ENCODE assay signal across 9 mouse cellular contexts in genomic region chr12:108758273-108758672, GRCm38 (mm10). TPM values are rescaled to one million over a fixed set of nuclear protein-coding genes. Genes with fewer than 3 reads are reported as not detected.
DNase-seq lines count a peak whose midpoint lies in the region; ATAC-seq and TF ChIP-seq lines count a peak whose summit lies in the region.
"Had no signal": no experiment of that assay in that cellular context is flagged by ENCODE, and none has a peak within 500 bp of the region (broad histone marks: within the 10 kb centered on the region; RNA-seq: fewer than 3 reads in every experiment).

No protein-coding gene starts in this region.

- peak overlapping the region; percentile 58 for H3K9ac ChIP-seq in heart, embryonic 13.5 days
- H3K9ac ChIP-seq in CH12.LX (ENCODE audit: insufficient read depth, low read depth): peak overlapping the region; percentile 3; the same call in 1 of the 2 replicates
- no peak overlapping the region for H3K9ac ChIP-seq in forebrain, embryonic 15.5 days (replicated peaks)
- H3K9ac ChIP-seq in liver, embryonic 16.5 days (ENCODE audit: low read depth, low read length): no peak overlapping the region

- peaks cover 24% of the 10 kb centered on the region for H3K4me1 ChIP-seq in heart, embryonic 13.5 days
- H3K4me1 ChIP-seq in CH12.LX (ENCODE audit: control insufficient read depth in 1 of 2, insufficient read depth in 2 of 2): peaks cover 15 to 39% of the 10 kb centered on the region in 2 experiments
- peaks cover 6% of the 10 kb centered on the region for H3K4me1 ChIP-seq in forebrain, embryonic 15.5 days
- peaks cover 20% of the 10 kb centered on the region for H3K4me1 ChIP-seq in liver, embryonic 16.5 days (ENCODE audit: control insufficient read depth, low read depth, low read length)

- H3K27ac ChIP-seq in heart, embryonic 13.5 days (replicated peaks): peak overlapping the region; percentile 36; the same call in 1 of the 2 replicates
- H3K27ac ChIP-seq in CH12.LX (ENCODE audit: insufficient read depth, low read depth): no peak overlapping the region
- peak overlapping the region; percentile 28; the same call in 1 of the 2 replicates for H3K27ac ChIP-seq in forebrain, embryonic 15.5 days (replicated peaks)
- H3K27ac ChIP-seq in liver, embryonic 16.5 days (ENCODE audit: low read length): no peak overlapping the region

- no peak for TF ChIP-seq EP300 in CH12.LX (IDR thresholded peaks at IDR 0.05; ENCODE audit: low read length)

- in situ Hi-C loops in CH12.LX (cut with MboI; ENCODE audit: low pct_ligation_motif_present, low pct_unique_long_range_greater_than_20kb, low sequenced_read_pairs): loop anchor here (25.0 kb wide), 1 partner anchor 146 kb away; no protein-coding TSS in a partner anchor

- H3K9me3 ChIP-seq in heart, embryonic 13.5 days: no peaks in the 10 kb centered on the region
- H3K9me3 ChIP-seq in CH12.LX (replicated peaks; ENCODE audit: low read length): no peaks in the 10 kb centered on the region
- H3K9me3 ChIP-seq in forebrain, embryonic 15.5 days: no peaks in the 10 kb centered on the region
- H3K9me3 ChIP-seq in liver, embryonic 16.5 days (replicated peaks; ENCODE audit: control insufficient read depth, low read length): no peaks in the 10 kb centered on the region

- no peak for TF ChIP-seq POLR2A in CH12.LX (IDR thresholded peaks at IDR 0.05; ENCODE audit: low read depth, low read length)

- no peaks in the 10 kb centered on the region for H3K79me2 ChIP-seq in CH12.LX (replicated peaks; ENCODE audit: control insufficient read depth, extremely low read depth, insufficient read depth, poor library complexity, severe bottlenecking)

- H3K36me3 ChIP-seq in heart, embryonic 13.5 days: no peaks in the 10 kb centered on the region
- H3K36me3 ChIP-seq in CH12.LX (replicated peaks in 1 of 2; ENCODE audit: control insufficient read depth in 1 of 2, insufficient read depth in 1 of 2, low read length in 1 of 2): no peaks in the 10 kb centered on the region
- no peaks in the 10 kb centered on the region for H3K36me3 ChIP-seq in forebrain, embryonic 15.5 days
- H3K36me3 ChIP-seq in liver, embryonic 16.5 days (ENCODE audit: control insufficient read depth, insufficient read depth): no peaks in the 10 kb centered on the region

- 69% methylated on average over 8 of the region's 8 CpGs for WGBS in heart, embryonic 13.5 days
- 75% methylated on average over 8 of the region's 8 CpGs for WGBS in forebrain, embryonic 15.5 days
- WGBS in liver, embryonic 16.5 days (ENCODE audit: insufficient replicate concordance): 66% methylated on average over 8 of the region's 8 CpGs

- DNase-seq in heart, adult 18-20 months: no peak
- no peak for DNase-seq in CH12.LX (ENCODE audit: extremely low read depth)
- no peak for DNase-seq in ovary, postnatal 10 days (ENCODE audit: low spot score)
- no peak for DNase-seq in left cerebral cortex, adult 8-10 months (ENCODE audit: low spot score in 2 of 2)

- H3K4me3 ChIP-seq in heart, embryonic 13.5 days: peak overlapping the region; percentile 66
- peak overlapping the region in 1 of 3 experiments; percentile 8 for H3K4me3 ChIP-seq in CH12.LX (replicated peaks in 1 of 3; ENCODE audit: low read depth in 2 of 3, low read length in 2 of 3, poor library complexity in 1 of 3)
- peak overlapping the region; percentile 78 for H3K4me3 ChIP-seq in forebrain, embryonic 15.5 days
- peak overlapping the region; percentile 75 for H3K4me3 ChIP-seq in liver, embryonic 16.5 days (ENCODE audit: low read depth, low read length)

- H3K27me3 ChIP-seq in heart, embryonic 13.5 days (replicated peaks): no peaks in the 10 kb centered on the region
- H3K27me3 ChIP-seq in CH12.LX (replicated peaks): no peaks in the 10 kb centered on the region
- no peaks in the 10 kb centered on the region for H3K27me3 ChIP-seq in forebrain, embryonic 15.5 days
- no peaks in the 10 kb centered on the region for H3K27me3 ChIP-seq in liver, embryonic 16.5 days (ENCODE audit: control insufficient read depth, insufficient read depth, low read depth, low read length)

- no peak for ATAC-seq in heart, embryonic 13.5 days (ENCODE audit: extremely low read depth, insufficient number of reproducible peaks, low FRiP score, low TSS enrichment)
- no peak for ATAC-seq in forebrain, embryonic 15.5 days (replicated peaks)
- no peak for ATAC-seq in liver, embryonic 16.5 days (ENCODE audit: low read depth)
- no peak for ATAC-seq in granulocyte monocyte progenitor cell, adult 5-6 weeks (replicated peaks; ENCODE audit: poor library complexity, severe bottlenecking)

- no peak for TF ChIP-seq CTCF in CH12.LX (conservative IDR thresholded peaks at IDR 0.05 in 1 of 2, IDR thresholded peaks at IDR 0.05 in 1 of 2; ENCODE audit: low read depth in 2 of 2, low read length in 2 of 2)

- no peak for TF ChIP-seq RAD21 in CH12.LX (IDR thresholded peaks at IDR 0.05; ENCODE audit: low read depth, low read length)

- peak overlapping the region; percentile 85 for H3K4me2 ChIP-seq in heart, embryonic 13.5 days
- peak overlapping the region; percentile 29; the same call in 1 of the 2 replicates for H3K4me2 ChIP-seq in CH12.LX (ENCODE audit: insufficient read depth, low read depth, poor library complexity, severe bottlenecking)
- peak overlapping the region; percentile 78 for H3K4me2 ChIP-seq in forebrain, embryonic 15.5 days (replicated peaks)
- H3K4me2 ChIP-seq in liver, embryonic 16.5 days (ENCODE audit: low read depth, low read length): peak overlapping the region; percentile 86

- dilution Hi-C loops in CH12.LX (cut with MboI; ENCODE audit: extremely low pct_ligation_motif_present, extremely low pct_unique_long_range_greater_than_20kb, low sequenced_read_pairs): no loop called here

TF ChIP-seq in CH12.LX, 34 proteins besides CTCF, POLR2A, EP300 and RAD21:
- TF ChIP-seq CHD1 (IDR thresholded peaks at IDR 0.05; ENCODE audit: low read depth, low read length) (no peak), MYC (IDR thresholded peaks at IDR 0.05; ENCODE audit: low read depth, low read length) (0 out of 2 replicates have a peak, but pooled peaks have one; percentile 14)
TF ChIP-seq in CH12.LX: peak in this region for 1.

RNA-seq across cellular contexts. Expression of gene Yy1, which starts 34.5 kb away (rescaled TPM):
- 9.8 and 11.7 TPM in 2 replicates for polyA plus RNA-seq in heart, embryonic 13.5 days (2015; fragmentation: Nextera tagmentation; extraction: Ambion mirVana)
- total RNA-seq in heart, adult 18-20 months (2021): 10 to 100 TPM; 31.5 to 37.2 TPM
- 30.8 and 34.6 TPM in 2 replicates for total RNA-seq in CH12.LX (2012; rRNA removed)
- total RNA-seq in CH12.LX (2014; rRNA removed): 51.7 and 54.9 TPM in 2 replicates
- polyA plus RNA-seq in CH12.LX (2012; ENCODE audit: insufficient read length, low read depth): 53.9 and 56.8 TPM in 2 replicates
- 17.2 and 18.7 TPM in 2 replicates for polyA plus RNA-seq in forebrain, embryonic 15.5 days (2015; fragmentation: Nextera tagmentation; extraction: Ambion mirVana)
- polyA plus RNA-seq in liver, embryonic 16.5 days (2015; fragmentation: Nextera tagmentation; extraction: Ambion mirVana): 6.6 and 8.2 TPM in 2 replicates
- total RNA-seq in left cerebral cortex, adult 8-10 months (2022): 10 to 100 TPM; 44.9 to 46.7 (median 46.1) TPM
- 61.2 and 69.7 TPM in 2 replicates for total RNA-seq in granulocyte monocyte progenitor cell, adult 5-6 weeks (2014; fragmentation: Nextera tagmentation)
- total RNA-seq in granulocyte monocyte progenitor cell, adult 5-6 weeks (2017): 54.0 and 54.6 TPM in 2 replicates

RNA-seq across cellular contexts. Expression of gene Degs2, which starts 56.2 kb away (rescaled TPM):
- 0.41 and 1.3 TPM in 2 replicates for polyA plus RNA-seq in heart, embryonic 13.5 days (2015; fragmentation: Nextera tagmentation; extraction: Ambion mirVana)
- total RNA-seq in heart, adult 18-20 months (2021): 1 to 10 TPM in 1 of 2 experiments, under 1 TPM in 1; 0.17 to 1.1 TPM
- total RNA-seq in CH12.LX (2012; rRNA removed) (not detected in 2 replicates), CH12.LX (2014; rRNA removed) (not detected in 2 replicates)
- polyA plus RNA-seq in CH12.LX (2012; ENCODE audit: insufficient read length, low read depth): 0.34 TPM in 1 of 2 replicates, not detected in the other
- 2.0 and 3.7 TPM in 2 replicates for polyA plus RNA-seq in forebrain, embryonic 15.5 days (2015; fragmentation: Nextera tagmentation; extraction: Ambion mirVana)
- polyA plus RNA-seq in liver, embryonic 16.5 days (2015; fragmentation: Nextera tagmentation; extraction: Ambion mirVana): 1.2 TPM in 1 of 2 replicates, not detected in the other
- total RNA-seq in left cerebral cortex, adult 8-10 months (2022): 1 to 10 TPM; 4.8 to 7.2 (median 6.6) TPM
- not detected in 2 replicates for total RNA-seq in granulocyte monocyte progenitor cell, adult 5-6 weeks (2014; fragmentation: Nextera tagmentation)
- 1.3 and 2.3 TPM in 2 replicates for total RNA-seq in granulocyte monocyte progenitor cell, adult 5-6 weeks (2017)
- polyA plus RNA-seq: spleen, adult 2 months had no signal

Comparison
In these comparisons a context has a peak if more than half of its experiments do, and no peak if none do; other contexts are left out.
1. H3K27ac ChIP-seq: peak in heart, embryonic 13.5 days (single experiment) and forebrain, embryonic 15.5 days (single experiment); none in CH12.LX (single experiment) and liver, embryonic 16.5 days (single experiment).
2. H3K4me2 ChIP-seq: peak in every context shown above with its lines; median percentile 86 in liver, embryonic 16.5 days; 85 in heart, embryonic 13.5 days; 78 in forebrain, embryonic 15.5 days; 29 in CH12.LX.
3. H3K9ac ChIP-seq: peak in heart, embryonic 13.5 days (single experiment) and CH12.LX (single experiment); none in forebrain, embryonic 15.5 days (single experiment) and liver, embryonic 16.5 days (single experiment).